Mouse (Mus musculus): ENCODE results near the gene Psma4.

The Psma4 gene

DNA sequence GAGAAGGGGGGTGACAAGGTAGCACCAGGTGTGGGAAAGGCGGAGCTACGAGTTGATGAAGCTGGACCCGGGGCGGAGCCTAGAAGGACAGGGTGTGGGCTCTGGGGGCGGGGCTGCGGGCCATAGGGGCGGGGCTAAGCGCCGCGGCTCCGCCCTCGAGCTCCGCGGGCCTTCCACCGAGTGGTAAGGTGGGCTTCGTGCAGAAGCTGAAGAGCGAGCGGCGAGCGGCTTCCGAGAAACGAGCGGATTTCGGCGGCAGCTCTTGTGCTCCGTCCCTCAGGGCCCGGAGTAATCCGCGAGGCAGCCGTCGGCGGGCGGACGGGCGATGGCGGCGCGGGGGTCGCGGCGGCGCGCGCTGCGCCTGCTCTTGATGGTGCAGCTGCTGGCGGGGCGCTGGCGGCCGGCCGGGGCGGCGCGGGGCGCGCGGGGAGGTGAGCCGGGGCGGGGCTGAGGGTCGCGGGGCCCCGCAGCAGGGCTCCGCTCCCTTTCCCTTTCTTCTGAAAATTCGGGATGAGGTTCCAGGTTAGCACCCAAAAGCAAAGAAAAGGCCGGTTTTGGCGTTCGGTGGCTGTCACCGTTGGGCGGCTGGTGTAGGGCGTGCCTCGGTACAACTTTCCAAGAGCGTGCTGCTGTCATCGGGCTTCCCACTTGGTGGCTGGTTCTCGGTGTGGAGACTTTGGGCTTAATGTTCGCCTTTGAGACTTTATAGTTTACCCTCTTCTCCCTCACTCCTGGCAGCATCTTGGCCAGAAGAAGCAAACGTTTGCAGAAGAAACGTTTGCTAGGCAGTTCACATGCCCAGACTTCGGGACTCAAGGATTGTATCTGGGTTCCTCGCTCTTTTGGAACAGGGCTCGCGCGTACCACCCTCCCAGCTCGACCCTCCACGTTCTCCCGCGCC lies 31.0 kb downstream of the Psma4 start:
- ATAC-seq (ENCODE audit: insufficient number of reproducible peaks, low FRiP score, low TSS enrichment): no peak; the same call in 1 of the 2 replicates

GRCm38 (mm10) chr9:54982401-54982800 lies 31.8 kb downstream of the Psma4 start:
- no peak for ATAC-seq (ENCODE audit: insufficient number of reproducible peaks, low FRiP score, low TSS enrichment)

DNA sequence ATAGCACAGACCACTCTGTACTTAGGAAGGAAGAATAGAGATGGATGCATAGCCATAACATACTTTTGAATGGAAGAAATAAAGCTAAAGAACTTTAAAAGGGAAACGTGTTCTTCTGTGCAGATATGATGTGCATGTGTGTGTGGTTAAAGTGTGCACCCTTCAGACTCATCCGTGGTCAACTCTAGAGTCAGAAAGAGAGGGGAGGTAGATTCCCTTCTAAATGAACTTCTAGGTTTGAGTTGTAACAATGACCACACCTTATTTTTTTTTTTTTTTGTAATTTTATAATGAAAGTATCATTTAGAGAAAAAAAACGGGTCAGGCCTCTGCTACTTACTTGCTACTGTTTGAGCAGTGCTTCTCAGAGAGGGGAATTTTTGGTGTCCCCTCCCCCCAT lies 39.8 kb downstream of the Psma4 start:
- no peak for ATAC-seq (ENCODE audit: insufficient number of reproducible peaks, low FRiP score, low TSS enrichment)

DNA sequence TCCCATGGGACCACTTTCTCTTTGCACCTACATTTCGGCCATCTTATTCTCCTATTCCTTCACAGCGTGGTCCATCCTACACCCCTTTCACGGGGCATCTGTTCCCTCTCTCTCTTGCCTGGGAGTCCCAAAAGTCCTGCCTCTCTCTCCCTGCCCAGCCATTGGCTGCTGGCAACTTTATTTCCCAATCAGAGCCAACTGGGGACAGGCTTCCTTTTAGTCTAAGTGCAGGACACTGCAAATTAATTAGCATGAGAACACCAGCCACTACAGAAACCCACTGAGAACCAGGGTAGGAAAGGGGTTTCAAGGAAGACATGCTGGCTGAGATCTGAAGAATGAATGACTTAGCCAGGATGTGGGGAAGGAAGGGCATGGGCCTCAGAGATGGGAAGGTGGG lies 43.8 kb downstream of the Psma4 start:
- ATAC-seq (ENCODE audit: insufficient number of reproducible peaks, low FRiP score, low TSS enrichment): no peak

DNA sequence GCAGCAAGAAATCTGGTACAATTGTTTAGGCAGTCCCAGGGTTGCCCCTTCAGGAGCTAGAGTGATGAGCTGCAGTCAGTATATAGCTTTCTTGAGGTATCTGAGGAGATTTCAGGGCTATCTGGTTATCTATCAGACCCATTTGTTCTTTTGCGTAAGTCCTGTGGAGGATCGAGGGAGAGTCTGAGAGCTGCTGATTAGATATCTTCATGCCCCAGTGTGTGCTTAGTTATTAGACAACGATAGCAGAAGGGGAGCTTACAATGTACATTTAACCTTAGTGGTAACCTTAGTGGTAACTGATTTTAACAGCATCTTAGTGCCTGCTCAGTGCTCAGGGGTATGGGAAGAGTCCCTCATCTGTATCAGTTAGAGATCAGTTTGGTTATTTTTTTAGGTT lies 45.1 kb downstream of the Psma4 start:
- ATAC-seq (ENCODE audit: insufficient number of reproducible peaks, low FRiP score, low TSS enrichment): no peak

DNA sequence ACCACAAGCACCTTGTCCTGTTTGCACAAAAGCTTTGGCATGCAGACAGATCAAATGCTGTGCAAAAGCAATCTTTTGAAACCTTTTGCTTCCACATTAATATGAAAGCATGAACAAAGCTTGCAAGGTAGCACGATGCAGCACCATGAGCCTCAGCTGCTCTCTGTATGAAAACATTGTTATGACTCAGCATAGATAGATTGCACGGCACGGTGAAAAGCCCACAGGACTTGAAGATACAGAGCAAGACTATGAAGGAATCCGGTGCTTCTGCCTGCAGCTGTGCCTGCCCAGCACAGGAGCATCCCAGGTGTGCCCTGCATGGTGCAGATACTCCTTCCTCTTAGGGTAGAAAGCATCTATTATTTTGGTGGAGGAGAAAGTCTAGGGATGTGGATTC lies 53.0 kb downstream of the Psma4 start:
- ATAC-seq (ENCODE audit: insufficient number of reproducible peaks, low FRiP score, low TSS enrichment): no peak

Data from cerebellum, adult (tissue).